Mouse (Mus musculus) ES-E14 (cell line): ENCODE measurements around the gene Gm21954.

ENCODE experiments used
- CHD2 ChIP-seq: IDR thresholded peaks from 2 replicates; pipeline ENCODE4 v1.6.1; 2014; ENCODE audit warnings: mild to moderate bottlenecking, low read depth, low read length, inconsistent platforms
- HCFC1 ChIP-seq: IDR thresholded peaks from 2 replicates; pipeline ENCODE4 v1.6.1; 2012; ENCODE audit warnings: low read length, inconsistent platforms, borderline replicate concordance; ENCODE audit not compliant: insufficient read depth
- MAFK ChIP-seq: IDR thresholded peaks from 2 replicates; pipeline ENCODE4 v1.6.1; 2014; ENCODE audit warnings: mild to moderate bottlenecking, low read depth, low read length, inconsistent platforms; ENCODE audit not compliant: insufficient read depth
- ZC3H11A ChIP-seq: IDR thresholded peaks from 2 replicates; pipeline ENCODE4 v1.6.1; 2012; ENCODE audit warnings: low read depth, mild to moderate bottlenecking, inconsistent platforms, low read length, borderline replicate concordance
- ZNF384 ChIP-seq: IDR thresholded peaks from 2 replicates; pipeline ENCODE4 v1.6.1; 2012; ENCODE audit warnings: low read depth, low read length, inconsistent platforms

- no peak for TF ChIP-seq MAFK
- TF ChIP-seq HCFC1 = no peak
- no peak for TF ChIP-seq ZC3H11A
- no peak for TF ChIP-seq ZNF384
- TF ChIP-seq CHD2 = no peak
These were observed at the start of gene Gm21954 for GRCm38 (mm10) chr3:55472110-55472509.
